ENCODE assay signal across 9 mouse cellular contexts in the genomic region with DNA sequence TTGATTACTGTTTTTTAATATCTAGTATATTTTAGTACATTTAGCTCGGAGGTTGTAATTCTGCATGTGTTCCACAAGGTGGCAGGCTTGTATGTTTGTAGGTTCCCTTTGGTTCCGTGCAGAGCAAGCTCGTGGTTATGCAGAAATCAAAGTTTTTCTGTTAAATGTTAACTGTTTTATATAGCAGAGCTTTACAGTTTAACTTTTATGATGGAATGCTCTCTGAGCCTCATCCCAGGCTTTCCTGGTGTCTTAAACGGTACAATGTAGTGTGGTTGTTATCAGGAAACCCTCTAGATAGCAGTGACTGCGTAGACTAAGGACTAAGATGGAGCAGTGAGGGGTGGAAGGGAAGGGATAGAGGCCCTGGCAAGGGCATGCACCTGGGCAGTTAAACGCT.
DNase-seq lines count a peak whose midpoint lies in the region; ATAC-seq and TF ChIP-seq lines count a peak whose summit lies in the region.
"Had no signal": no experiment of that assay in that cellular context is flagged by ENCODE, and none has a peak within 500 bp of the region (broad histone marks: within the 10 kb centered on the region; RNA-seq: fewer than 3 reads in every experiment).

No protein-coding gene starts in this region.

- no peaks in the 10 kb centered on the region for H3K27me3 ChIP-seq in cerebellum, adult 2 months (ENCODE audit: control insufficient read depth, insufficient read depth, low read length)
- no peaks in the 10 kb centered on the region for H3K27me3 ChIP-seq in neural tube, embryonic 14.5 days (ENCODE audit: control insufficient read depth, insufficient read depth, low read length)
- no peaks in the 10 kb centered on the region for H3K27me3 ChIP-seq in intestine, embryonic 14.5 days (replicated peaks; ENCODE audit: control insufficient read depth, insufficient read depth, low read length)
- H3K27me3 ChIP-seq in midbrain, embryonic 15.5 days (replicated peaks), result no peaks in the 10 kb centered on the region
- H3K27me3 ChIP-seq: limb, embryonic 12.5 days had no signal

- no peak for TF ChIP-seq POLR2A in cerebellum, adult 2 months (IDR thresholded peaks at IDR 0.05; ENCODE audit: borderline replicate concordance, insufficient read depth, low read length)

- peak; percentile 30; the same call in 1 of the 2 replicates for ATAC-seq in neural tube, embryonic 14.5 days (ENCODE audit: low read depth)
- ATAC-seq in intestine, embryonic 14.5 days (replicated peaks; ENCODE audit: low FRiP score, low TSS enrichment, low read depth), result peak; percentile 86
- 0 out of 2 replicates have a peak, but pooled peaks have one; percentile 49 for ATAC-seq in midbrain, embryonic 15.5 days (replicated peaks)

- DNase-seq in cerebellum, adult 2 months, result peak in 1 of 2 experiments; percentile 43
- DNase-seq in cerebellum, adult 9-11 months, result no peak
- DNase-seq in neural tube, embryonic 10.5 days (ENCODE audit: extremely low spot score, low spot score), result no peak
- DNase-seq in embryo, embryonic 10.5 days (ENCODE audit: low spot score), result peak; percentile 80
- no peak for DNase-seq in intestine, embryonic 14.5 days (ENCODE audit: low spot score)
- no peak for DNase-seq in ovary, postnatal 14 days (ENCODE audit: low spot score)

- H3K4me1 ChIP-seq in cerebellum, adult 2 months (ENCODE audit: control insufficient read depth, insufficient read depth, low read length), result peaks cover 3% of the 10 kb centered on the region
- no peaks in the 10 kb centered on the region for H3K4me1 ChIP-seq in neural tube, embryonic 14.5 days (ENCODE audit: control insufficient read depth, insufficient read depth, low read length)
- peaks cover 8% of the 10 kb centered on the region; the same call in 1 of the 2 replicates for H3K4me1 ChIP-seq in intestine, embryonic 14.5 days (replicated peaks; ENCODE audit: control insufficient read depth, insufficient read depth, low read length)
- H3K4me1 ChIP-seq in midbrain, embryonic 15.5 days, result peaks cover 9% of the 10 kb centered on the region; the same call in 1 of the 2 replicates

- peak; percentile 61; the same call in 1 of the 2 replicates for TF ChIP-seq CTCF in cerebellum, adult 2 months (IDR thresholded peaks at IDR 0.05; ENCODE audit: borderline replicate concordance, insufficient read depth, low read depth, low read length)

- no peaks in the 10 kb centered on the region for H3K9me3 ChIP-seq in neural tube, embryonic 14.5 days (ENCODE audit: control insufficient read depth, low read length)
- H3K9me3 ChIP-seq in intestine, embryonic 14.5 days (ENCODE audit: control insufficient read depth, low read length), result no peaks in the 10 kb centered on the region
- H3K9me3 ChIP-seq in midbrain, embryonic 15.5 days, result no peaks in the 10 kb centered on the region
- H3K9me3 ChIP-seq: limb, embryonic 12.5 days had no signal

- no peak overlapping the region for H3K4me3 ChIP-seq in cerebellum, adult 2 months (replicated peaks; ENCODE audit: insufficient read depth, low read depth, low read length)
- H3K4me3 ChIP-seq in neural tube, embryonic 14.5 days (ENCODE audit: low read depth, low read length), result no peak overlapping the region
- no peak overlapping the region for H3K4me3 ChIP-seq in intestine, embryonic 14.5 days (ENCODE audit: low read depth, low read length)
- H3K4me3 ChIP-seq in midbrain, embryonic 15.5 days, result no peak overlapping the region
- H3K4me3 ChIP-seq: limb, embryonic 12.5 days had no signal

- no peak overlapping the region for H3K4me2 ChIP-seq in neural tube, embryonic 14.5 days (ENCODE audit: low read depth, low read length)
- no peak overlapping the region for H3K4me2 ChIP-seq in intestine, embryonic 14.5 days (ENCODE audit: low read length)
- H3K4me2 ChIP-seq in midbrain, embryonic 15.5 days, result no peak overlapping the region
- H3K4me2 ChIP-seq: limb, embryonic 12.5 days had no signal

- no peak overlapping the region for H3K9ac ChIP-seq in neural tube, embryonic 14.5 days (replicated peaks; ENCODE audit: low read depth, low read length)
- H3K9ac ChIP-seq in intestine, embryonic 14.5 days (ENCODE audit: low read length), result no peak overlapping the region
- H3K9ac ChIP-seq in midbrain, embryonic 15.5 days, result no peak overlapping the region
- H3K9ac ChIP-seq: limb, embryonic 12.5 days had no signal

- no peak overlapping the region for H3K27ac ChIP-seq in cerebellum, adult 2 months (ENCODE audit: insufficient read depth, low read length)
- H3K27ac ChIP-seq in neural tube, embryonic 14.5 days (ENCODE audit: low read depth, low read length), result no peak overlapping the region
- no peak overlapping the region for H3K27ac ChIP-seq in intestine, embryonic 14.5 days (ENCODE audit: low read depth)
- no peak overlapping the region for H3K27ac ChIP-seq in midbrain, embryonic 15.5 days
- H3K27ac ChIP-seq: limb, embryonic 12.5 days had no signal

- 31% methylated on average over 6 of the region's 6 CpGs for WGBS in cerebellum, adult 2 months
- WGBS in neural tube, embryonic 14.5 days, result 36% methylated on average over 6 of the region's 6 CpGs
- whole genome bisulfite sequencing in intestine, embryonic 14.5 days, result 19% methylated on average over 6 of the region's 6 CpGs
- WGBS in midbrain, embryonic 15.5 days, result 45% methylated on average over 6 of the region's 6 CpGs

- H3K36me3 ChIP-seq in neural tube, embryonic 14.5 days (ENCODE audit: control insufficient read depth, insufficient read depth, low read length), result no peaks in the 10 kb centered on the region
- no peaks in the 10 kb centered on the region for H3K36me3 ChIP-seq in intestine, embryonic 14.5 days (ENCODE audit: control insufficient read depth, insufficient read depth, low read length)
- H3K36me3 ChIP-seq in midbrain, embryonic 15.5 days (replicated peaks), result no peaks in the 10 kb centered on the region
- H3K36me3 ChIP-seq: limb, embryonic 12.5 days had no signal

Comparison
In these comparisons a context has a peak if more than half of its experiments do, and no peak if none do; other contexts are left out.
1. ATAC-seq: peak in every context shown above with its lines; median percentile 86 in intestine, embryonic 14.5 days; 49 in midbrain, embryonic 15.5 days; 30 in neural tube, embryonic 14.5 days.